Mouse (Mus musculus) urinary bladder, adult 18-20 months (tissue): Measurements from ENCODE around the gene Leng9.

ENCODE experiments used
- DNase-seq, 2 experiments: peaks; one replicate each; pipeline ENCODE4 v3.0.0; 2022; ENCODE audit warnings: low spot score in 2 of 2, mixed read lengths in 2 of 2

The Leng9 gene

DNA sequence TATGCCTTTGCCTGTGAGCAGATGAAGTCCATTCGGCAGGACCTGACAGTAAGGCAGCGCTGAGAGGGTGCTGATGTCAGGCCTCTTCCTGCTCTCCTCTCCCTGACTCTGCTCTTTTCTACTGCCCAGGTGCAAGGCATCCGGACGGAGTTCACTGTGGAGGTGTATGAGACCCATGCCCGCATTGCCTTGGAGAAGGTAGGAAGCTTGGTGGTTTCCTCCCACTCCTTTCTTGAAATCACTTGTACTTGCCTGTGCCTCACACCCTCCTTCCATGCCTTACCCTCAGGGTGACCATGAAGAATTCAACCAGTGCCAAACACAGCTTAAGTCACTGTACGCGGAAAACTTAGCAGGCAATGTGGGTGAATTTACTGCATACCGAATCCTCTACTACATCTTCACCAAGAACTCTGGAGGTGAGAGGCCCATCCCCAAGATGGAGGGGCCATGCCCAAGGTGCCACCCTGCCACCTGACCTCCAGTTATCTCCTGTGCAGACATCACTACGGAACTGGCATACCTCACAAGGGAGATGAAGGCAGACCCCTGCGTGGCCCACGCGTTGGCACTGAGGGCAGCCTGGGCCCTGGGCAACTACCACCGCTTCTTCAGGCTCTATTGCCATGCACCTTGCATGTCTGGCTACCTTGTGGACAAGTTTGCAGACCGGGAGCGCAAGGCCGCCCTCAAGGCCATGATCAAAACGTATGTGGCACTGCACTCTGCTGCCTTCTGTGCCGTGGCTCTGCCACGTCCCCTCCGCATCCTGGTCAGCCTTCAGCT is 5.2 kb downstream of the Leng9 start:
- no peak for DNase-seq

DNA sequence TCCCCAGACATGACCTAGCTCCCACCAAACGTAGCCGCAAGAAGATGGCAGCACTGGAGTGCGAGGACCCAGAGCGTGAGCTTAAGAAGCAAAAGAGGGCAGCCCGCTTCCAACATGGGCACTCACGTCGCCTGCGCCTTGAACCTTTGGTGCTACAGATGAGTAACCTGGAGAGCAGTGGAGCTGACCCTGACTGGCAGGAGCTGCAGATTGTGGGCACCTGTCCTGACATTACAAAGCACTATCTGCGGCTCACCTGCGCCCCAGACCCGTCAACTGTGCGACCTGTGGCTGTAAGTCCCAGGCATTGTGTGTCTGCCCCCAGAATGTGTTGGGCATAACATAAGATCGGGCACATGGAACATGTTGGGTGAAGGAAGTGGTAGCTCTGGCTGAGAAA is 6.1 kb downstream of the Leng9 start:
- no peak for DNase-seq

DNA sequence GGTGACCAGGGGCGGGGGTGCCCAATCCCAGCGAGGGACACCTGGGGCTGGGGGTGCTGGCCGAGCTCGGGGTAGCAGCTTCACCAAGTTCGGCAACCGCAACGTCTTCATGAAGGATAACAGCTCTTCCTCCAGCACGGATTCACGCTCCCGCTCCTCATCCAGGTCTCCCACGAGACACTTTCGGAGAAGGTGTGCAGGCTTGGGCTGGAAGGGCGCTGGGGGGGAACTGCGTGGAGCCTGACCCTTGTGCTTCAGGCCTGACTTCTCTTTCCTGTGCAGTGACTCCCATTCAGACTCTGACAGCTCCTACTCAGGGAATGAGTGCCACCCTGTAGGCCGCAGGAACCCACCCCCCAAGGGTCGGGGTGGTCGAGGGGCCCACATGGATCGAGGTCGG is 6.7 kb downstream of the Leng9 start:
- DNase-seq = no peak

DNA sequence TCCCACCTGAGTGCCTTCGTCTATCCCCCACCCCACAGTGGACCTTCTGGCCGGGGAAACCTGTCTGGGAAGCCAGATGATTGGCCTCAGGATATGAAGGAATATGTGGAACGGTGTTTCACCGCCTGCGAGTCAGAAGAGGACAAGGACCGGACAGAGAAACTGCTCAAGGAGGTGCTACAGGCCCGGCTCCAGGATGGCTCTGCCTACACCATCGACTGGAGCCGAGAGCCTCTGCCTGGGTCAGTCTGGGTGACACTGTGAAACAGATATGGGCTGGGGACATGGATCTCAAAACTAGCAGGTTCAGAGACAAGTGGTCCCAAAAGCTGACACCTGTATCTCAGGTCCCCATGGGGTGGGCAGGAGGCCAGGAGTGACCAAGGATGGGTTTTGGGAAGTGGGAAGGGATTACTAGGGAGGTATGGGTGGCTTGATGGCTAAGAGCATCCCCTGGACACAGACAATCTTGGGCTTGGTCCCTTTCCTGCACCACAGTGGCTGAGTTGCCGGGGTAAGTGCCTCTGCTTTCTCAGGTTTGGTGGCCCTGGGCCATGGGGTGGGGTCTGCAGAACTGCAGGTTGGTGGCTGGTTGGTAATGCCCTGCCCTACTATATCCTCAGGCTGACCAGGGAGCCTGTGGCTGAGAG is 7.3 kb downstream of the Leng9 start:
- DNase-seq = no peak

DNA sequence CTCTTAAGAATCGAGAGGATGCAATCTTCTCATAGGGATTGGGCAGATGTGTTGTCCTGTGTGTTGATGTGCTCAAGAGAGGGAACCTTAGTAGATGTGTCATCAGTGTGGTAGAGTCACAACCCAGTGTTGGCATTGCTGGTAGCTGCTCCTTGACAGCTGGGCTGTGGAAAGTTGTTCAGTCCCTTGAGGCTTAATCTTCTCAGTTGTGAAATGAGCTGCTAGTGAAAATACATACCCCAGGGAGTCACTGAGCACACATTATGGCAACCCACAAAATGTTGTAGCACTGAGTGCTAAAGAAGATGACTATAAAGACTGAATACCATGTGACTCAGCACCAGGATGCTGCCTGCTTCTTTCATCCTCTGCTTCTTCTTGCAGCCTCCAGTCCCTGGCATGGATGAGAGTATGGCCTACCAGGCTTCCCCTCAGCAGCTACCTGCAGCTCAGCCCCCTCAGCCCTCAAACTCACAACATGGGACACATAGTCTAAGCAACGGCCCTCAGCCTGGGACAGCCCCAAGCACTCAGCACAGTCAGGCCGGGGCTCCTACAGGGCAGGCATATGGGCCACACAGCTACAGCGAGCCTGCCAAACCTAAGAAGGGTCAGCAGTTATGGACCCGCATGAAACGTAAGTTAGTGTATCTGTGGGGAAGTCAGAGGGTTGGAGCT is 8.4 kb downstream of the Leng9 start:
- no peak for DNase-seq

DNA sequence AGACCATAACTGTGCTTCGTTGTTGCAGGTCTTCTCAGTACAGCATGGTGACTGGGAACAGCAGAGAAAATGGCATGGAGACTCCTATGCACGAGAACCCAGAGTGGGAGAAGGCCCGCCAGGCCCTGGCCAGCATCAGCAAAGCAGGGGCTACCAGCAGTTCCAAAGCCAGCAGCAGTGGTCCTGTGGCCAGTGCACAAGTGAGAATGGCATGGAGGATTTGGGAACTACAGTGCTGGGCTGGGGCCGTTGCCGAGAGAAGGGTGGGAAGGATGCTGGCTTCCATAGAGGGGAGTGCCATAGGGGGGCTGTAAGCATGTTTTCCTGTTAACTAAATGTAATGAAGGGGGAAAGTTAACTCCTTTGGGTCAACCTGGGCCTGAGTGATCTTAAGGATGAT is 10.8 kb downstream of the Leng9 start:
- no peak for DNase-seq

DNA sequence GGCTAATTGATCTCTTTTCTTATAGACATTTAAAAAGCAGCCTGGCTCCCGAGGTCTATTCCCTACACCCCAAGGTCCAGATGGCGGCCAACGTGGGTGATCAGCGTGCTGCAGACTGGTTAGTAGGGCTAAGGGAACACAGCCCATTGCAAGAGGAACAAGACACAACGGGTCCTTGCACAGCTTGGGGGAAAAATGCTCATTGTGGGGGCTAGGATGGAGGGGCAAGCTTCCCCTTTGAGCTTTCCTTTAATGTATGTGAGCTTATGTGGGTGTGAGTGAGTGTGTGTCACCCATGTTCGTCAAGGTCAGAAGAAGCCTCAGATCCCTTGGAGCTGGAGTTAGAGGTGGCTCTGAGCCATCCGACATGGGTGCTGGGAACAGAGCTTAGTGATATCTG is 11.5 kb downstream of the Leng9 start:
- DNase-seq = no peak

DNA sequence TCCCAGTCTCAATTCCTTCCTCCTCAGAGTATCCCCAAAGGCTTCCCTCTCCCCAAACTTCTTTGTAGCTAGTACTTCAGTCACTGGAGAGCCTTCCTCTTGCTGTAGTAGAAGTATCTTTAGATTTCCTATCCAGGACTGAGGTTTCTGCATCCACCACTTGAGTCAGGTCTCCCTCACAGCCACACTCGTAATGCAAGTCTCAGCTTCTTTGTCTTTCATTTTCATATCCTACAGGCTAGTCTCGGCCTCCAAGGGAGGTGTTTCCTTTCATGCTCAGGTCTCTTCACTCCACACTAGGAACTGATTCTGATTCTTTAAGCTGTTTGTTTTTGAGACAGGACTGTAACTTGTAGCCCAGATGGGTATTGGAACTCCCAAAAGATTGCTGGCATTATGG is 12.0 kb downstream of the Leng9 start:
- DNase-seq = no peak

DNA sequence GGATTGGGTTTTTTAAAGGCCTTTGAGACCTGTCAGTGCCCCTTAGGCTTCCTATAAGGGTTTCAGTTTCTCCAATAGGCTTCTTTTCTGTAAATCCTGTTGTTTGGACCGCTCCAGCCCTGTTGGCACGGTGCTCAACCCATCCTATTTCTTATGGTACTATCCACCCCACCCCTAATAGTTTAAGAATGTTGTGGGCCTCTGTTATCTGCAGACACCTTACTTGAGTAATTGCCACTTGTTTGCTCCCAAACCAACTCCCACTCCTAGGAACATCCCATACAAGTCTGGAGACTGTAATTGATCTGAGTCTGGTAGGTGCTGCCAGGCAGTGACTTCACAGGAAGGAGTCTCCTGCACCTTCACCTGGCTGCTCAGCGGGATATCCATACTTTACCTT is 12.4 kb downstream of the Leng9 start:
- DNase-seq = no peak

DNA sequence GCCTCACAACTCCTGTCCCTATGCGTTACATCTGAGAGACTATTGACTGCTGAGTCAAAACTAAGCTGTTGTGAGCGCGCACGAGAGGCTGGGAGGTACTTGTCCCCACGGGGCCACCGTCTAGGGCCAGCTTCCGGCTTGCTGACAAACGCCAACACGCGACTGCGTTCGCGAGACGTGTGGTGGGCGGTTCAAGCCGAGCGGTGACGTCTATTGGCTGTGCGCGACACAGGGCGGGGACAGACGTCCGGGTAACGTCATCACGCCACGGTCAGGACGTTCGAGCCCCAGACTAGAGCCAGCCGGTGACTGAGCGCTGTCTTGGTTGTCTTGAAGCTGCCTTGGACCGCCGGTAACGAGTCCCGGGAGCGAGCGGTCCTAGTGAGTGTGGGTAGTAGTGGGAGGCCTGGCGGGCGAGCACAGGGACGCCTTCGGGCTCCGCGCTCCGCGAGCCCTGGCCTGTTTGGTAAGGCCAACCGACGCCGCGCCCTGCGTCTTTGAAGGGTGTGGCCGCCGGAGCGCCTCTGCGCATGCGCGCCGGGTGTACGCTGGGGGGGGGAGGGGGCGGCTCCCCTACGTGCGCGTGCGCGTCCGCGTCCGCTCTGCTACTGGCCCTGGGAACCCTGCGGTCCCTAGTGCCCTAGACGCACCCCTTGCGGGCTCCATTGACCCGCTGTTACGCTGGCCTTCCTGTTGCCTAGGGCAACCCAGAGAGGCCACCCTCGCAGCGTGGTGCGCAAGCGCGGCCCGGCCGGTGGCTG is 13.2 kb downstream of the Leng9 start, which contains the start of gene Leng8:
Gene Leng8 (plus strand): TSS at position 269 of the 761 bp plus-strand sequence.
- peak; percentile 99 for DNase-seq

DNA sequence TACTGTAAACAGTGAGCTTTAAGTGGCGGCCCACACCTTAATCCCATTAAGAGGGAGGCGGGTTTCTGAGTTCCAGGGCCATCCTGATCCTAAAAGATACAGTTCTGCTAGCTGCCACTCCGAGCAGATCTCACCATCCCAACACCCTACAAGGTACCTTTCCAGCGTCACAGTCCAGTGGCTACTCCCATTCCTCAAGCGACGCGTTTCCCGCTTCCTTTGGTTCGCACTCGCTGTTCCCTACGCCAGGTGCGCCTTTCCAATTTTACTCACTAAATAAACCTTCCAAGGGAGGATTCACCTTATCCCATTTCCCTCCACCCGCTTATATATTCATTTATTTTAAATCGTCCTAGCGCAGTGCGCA is 13.8 kb downstream of the Leng9 start:
- DNase-seq = no peak

DNA sequence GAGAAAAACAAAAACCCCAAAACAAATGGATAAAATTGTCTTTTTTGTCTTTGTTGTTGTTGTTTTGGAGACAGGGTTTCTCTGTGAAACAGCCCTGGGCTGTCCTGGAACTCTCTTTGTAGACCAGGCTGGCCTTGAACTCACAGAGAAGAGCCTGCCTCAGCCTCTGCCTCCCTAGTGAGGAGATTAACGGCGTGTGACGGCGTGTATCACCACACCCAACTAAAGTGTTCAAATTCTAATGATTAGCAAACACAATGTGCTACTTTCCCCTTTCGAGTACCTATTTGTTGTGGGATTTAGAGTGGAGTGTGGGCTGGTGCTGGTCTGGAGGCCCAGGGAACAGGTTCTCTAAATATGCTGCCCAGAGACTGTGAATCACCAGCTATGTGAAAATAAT is 15.3 kb downstream of the Leng9 start:
- no peak for DNase-seq

DNA sequence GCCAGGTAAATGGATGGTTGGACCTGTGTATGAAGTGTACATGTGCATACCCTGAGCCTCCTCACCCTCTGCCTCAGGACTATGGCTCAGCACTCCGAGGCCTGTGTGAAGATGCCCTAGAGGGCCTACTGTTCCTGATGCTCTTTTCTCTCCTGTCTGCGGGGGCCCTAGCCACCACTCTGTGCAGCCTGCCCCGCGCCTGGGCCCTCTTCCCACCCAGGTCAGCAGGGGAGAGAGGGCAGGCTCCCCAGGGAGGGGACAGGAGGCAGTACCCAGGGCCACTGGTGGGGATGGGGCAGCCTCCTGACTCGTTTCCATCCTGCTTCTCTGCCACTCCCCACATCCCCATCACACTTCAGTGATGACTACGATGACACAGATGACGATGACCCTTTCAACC is 17.2 kb downstream of the Leng9 start:
- DNase-seq = no peak

DNA sequence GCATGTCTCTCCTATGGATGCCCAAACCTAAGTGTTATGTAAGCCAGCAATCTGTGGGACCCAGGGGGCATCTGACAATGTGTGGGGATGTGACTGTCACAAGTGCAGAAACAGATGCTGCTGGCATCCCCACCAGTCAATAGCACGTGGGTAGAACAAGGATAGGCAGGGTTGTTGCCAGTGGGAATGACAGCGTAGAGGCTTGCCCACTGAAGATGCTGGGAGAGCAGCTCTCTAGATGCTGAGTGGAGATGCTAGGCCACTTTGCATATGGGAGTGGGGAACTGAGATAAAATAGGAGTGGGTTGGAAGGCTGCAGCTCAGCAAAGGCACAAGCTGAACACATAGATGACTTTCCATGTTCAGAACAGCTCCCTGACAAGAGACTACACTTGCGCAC is 17.6 kb downstream of the Leng9 start:
- no peak for DNase-seq

DNA sequence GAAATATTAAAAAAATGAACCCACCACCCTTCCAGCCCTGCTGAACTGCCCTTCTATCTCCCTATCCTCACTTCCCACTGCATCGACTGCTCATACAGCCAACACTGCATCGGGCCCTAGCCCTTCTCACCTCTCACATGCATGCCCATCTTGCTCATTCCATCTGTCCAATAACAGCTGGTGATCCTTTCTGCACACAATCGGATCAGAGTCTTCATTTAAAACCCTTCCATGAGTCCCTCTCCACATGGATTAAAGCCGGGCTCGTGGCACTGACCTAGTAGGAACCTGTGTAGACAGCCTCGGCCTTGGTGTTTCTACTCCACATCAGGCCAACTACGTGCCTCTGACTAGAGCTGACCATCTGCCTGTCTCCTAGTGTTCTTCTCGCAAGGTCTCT is 18.2 kb downstream of the Leng9 start:
- no peak for DNase-seq

DNA sequence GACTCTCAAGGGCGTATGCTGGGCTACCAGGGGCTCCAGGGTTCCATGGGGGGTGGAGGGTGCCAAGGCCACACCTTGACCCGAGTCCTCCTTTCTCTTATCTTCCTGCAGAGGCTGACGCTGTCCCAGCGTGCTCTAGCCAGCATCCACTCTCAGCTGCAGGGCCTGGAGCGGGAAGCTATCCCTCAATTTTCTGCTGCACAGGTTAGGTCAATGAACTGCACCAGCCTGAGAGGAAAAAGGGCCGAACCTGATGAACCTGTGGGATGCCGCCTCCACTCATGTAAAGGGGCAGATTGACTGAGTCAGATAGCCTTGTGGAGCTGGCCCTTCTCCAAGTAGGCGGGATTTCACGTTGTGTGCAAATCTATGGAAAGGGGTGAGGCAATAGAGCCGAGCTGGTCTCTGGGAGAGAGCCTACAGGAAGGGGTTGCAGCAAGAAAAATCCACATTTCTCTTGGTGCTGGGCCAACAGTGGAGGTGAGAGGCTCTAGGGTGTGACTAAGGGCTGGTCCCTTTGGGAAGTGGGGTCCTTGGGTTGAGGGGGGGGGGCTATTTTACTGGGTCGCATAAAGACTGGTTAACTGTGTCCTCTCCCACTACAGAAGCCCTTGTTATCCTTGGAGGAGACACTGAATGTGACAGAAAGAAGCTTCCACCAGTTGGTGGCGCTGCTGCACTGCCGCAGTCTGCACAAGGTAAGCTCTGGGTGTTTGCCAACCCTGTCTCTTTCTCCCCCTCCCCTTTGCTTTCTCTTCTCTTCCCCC is 19.3 kb downstream of the Leng9 start:
- peak in 1 of 2 experiments; percentile 66 for DNase-seq

DNA sequence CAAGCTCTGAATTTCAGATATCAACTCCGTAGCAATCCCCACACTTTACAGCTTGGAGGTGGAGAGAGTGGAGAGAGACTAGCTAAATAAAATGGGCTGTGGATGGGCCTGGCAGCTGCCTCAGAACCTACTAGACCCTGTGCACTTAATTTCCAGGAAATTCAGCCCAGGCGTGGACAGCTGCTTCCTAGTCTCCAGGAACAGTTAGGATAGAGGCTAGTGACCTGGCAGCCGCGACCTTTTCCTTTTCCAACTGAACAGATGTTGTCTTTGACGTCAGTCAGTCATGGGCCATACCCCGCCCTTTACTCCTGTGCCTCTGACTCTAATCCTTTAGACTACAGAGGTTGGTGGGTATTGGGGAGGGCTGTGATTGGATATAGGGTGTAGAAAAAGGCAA is 21.3 kb downstream of the Leng9 start:
- DNase-seq = no peak

DNA sequence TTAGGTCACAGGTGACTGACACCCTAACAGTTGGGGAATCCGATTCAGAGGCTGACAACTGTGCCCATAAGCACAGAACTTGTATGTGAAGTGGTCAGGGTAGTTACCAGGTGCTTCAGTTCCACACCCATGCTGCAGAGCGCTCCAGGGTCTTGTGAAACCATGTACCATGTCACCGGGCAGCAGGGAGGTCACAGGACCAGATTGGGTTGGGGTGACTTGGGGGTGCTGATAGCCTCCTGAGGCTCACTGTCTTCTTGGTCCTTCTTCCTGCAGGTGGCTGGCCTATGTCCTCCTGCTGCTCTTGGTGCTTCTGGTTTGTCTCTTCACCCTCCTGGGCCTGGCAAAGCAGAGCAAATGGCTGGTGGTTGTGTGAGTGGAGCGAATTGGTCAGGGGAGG is 22.3 kb downstream of the Leng9 start:
- DNase-seq = no peak

DNA sequence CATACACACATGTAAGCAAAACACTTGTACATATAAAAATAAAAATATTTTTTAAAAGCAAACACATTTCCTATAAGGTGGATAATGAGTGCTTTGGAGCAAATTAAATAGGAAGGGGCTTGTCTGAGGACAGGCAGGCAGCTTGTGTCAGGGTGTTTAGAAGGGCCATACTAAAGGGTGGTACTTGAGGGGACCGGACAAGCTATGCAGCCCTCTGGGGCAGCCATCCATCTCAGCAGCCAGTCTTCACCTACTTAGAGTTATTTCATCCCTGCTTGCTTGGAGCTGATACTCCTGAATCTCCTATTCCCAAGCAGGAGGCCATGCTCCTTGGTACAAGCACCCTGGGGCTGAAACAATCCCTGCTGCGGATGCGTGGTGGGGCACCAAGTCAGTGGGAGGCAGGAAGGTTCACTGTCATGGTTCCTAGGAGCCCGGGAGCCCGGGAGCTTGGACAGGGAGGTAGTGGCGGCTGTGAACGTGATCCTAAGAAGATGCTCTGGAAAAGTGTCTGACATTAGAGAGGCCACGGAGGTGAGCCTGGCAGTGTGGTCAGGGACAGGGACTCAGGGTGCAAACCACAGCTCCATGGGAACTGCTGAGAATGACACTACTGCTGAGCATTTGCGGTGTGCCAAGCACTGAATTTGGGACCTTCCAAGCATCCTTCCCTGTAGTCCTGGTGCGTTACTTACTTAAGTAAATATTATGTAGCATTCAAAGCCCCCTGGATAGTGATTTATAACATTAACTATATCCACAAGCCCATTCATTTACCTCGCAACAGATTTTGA is 23.0 kb downstream of the Leng9 start:
- DNase-seq = no peak

DNA sequence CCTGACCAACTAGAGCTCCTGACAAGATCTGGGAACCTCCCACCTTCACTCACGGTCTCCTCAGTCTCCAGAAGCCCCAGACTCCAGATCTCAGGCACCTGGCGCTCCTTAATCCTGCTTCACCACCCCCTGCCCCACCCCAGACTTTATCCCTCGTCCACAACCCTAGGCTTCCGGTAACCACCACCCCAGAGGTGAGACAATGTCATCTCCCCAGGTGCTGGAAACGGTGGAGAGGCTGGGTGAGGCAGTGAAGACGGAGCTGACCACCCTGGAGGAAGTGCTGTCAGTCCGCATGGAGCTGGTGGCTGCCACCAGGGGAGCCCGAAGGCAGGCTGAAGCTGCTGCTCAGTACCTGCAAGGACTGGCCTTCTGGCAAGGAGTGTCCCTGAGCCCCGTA is 24.9 kb downstream of the Leng9 start:
- no peak for DNase-seq

DNA sequence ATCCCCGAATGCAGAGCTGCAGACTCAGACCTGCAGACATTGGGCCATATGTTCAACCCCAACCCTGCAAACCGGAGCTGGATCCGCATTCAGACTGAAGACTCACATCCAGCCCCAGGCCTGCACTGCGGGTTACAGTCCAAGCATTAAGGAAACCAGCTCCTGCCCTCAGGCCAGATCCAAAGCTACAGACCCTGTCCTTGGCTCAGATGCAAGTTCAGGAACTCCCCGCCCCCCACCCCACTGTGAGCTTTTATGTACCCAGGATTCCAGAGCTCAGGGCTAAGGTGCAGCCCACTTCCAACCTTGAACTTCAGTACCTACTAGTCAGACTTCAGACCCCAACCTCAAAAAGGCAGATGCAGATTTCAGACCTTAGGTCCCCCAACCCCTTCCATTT is 25.3 kb downstream of the Leng9 start:
- no peak for DNase-seq
